Mouse (Mus musculus) megakaryocyte, embryonic 14.5 days (primary cell): ENCODE measurements around the gene Kcnmb4.

Source experiments
- FLI1 ChIP-seq: IDR thresholded peaks from 2 replicates; pipeline ENCODE4 v1.6.1; 2012; ENCODE audit warnings: low read length, inconsistent platforms, mixed read lengths
- GATA1 ChIP-seq: IDR thresholded peaks from 3 replicates; pipeline ENCODE4 v1.6.1; 2012; ENCODE audit warnings: mixed read lengths, low read length, inconsistent platforms, borderline replicate concordance

DNA sequence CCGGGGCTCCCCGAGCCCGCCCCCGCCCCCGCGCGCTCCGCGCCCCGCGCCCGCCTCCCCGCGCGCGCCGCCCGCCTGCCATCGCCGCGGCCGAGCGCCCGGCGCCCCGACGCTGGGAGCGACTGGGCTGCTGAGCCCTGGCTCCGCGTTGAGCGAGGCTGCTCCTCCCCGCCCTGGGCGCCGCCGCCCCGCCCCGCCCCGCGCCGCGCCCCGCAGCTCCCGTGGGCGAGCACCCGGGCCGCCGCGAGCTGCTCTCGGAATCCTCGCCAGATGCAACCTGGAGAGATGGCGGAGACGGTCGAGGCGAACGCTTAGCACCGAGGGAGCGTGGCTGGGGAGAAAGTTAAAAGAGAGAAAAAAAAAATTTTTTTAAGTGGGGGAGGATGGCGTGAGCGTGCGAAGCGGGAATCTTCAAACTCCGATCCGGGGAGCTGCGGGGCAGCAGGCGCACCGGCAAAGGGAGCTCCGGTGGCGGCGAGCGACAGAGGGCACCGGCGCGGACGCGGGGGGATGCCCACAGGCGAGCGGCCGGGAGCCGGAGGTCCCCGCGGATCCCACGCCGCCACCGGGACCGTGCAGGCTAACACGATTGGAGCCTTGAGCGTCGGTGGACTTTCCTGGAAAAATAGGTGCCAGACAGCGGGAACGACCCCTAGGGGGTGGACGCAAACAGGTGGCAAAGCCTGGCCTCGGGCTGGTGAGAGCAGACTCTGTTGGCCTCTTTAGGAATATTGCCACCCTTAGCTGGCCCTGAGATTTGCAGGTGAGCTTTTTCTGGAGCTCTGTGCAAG, at the start of gene Kcnmb4:
- no peak for TF ChIP-seq GATA1
- no peak for TF ChIP-seq FLI1
